Mouse (Mus musculus) liver, embryonic 11.5 days (tissue): ENCODE measurements around the gene Rims1. TPM values are rescaled to one million over a fixed set of nuclear protein-coding genes. Genes with fewer than 3 reads are reported as not detected.

Experiments used
- ATAC-seq: fragments of 200-750 bp; cut with Nextera tagmentation; replicated peaks from 2 replicates; pipeline ENCODE4 v1.8.0; 2017; ENCODE audit warnings: moderate number of reproducible peaks, mild to moderate bottlenecking, moderate TSS enrichment, moderate library complexity; ENCODE audit not compliant: low FRiP score
- DNase-seq: peaks from one replicate; pipeline ENCODE4 v3.0.0-alpha.2; 2017; ENCODE audit warnings: low spot score
- H3K27ac ChIP-seq: fragments of 300-500 bp; sonication (generic); 2 replicates; pipeline ENCODE4 v1.5.1; 2014; ENCODE audit warnings: mild to moderate bottlenecking, low read depth, low read length, control low read depth
- H3K27me3 ChIP-seq: fragments of 300-500 bp; sonication (generic); replicated peaks from 2 replicates; pipeline ENCODE4 v1.6.1; 2014; ENCODE audit warnings: low read length, mixed read lengths; ENCODE audit not compliant: control insufficient read depth, insufficient read depth
- H3K36me3 ChIP-seq: fragments of 300-500 bp; sonication (generic); 2 replicates; pipeline ENCODE4 v1.6.1; 2014; ENCODE audit warnings: mild to moderate bottlenecking, low read length, moderate library complexity, mixed read lengths; ENCODE audit not compliant: control insufficient read depth, insufficient read depth
- H3K4me1 ChIP-seq: fragments of 300-500 bp; sonication (generic); replicated peaks from 2 replicates; pipeline ENCODE4 v1.6.1; 2014; ENCODE audit warnings: low read length, mixed read lengths; ENCODE audit not compliant: control insufficient read depth, insufficient read depth
- H3K4me2 ChIP-seq: fragments of 300-500 bp; sonication (generic); 2 replicates; pipeline ENCODE4 v1.6.1; 2014; ENCODE audit warnings: mild to moderate bottlenecking, control low read depth, moderate library complexity
- H3K4me3 ChIP-seq: fragments of 300-500 bp; sonication (generic); 2 replicates; pipeline ENCODE4 v1.5.1; 2014; ENCODE audit warnings: low read depth, low read length, control low read depth
- H3K9ac ChIP-seq: fragments of 300-500 bp; sonication (generic); 2 replicates; pipeline ENCODE4 v1.6.1; 2014; ENCODE audit warnings: low read depth, low read length, control low read depth
- H3K9me3 ChIP-seq: fragments of 300-500 bp; sonication (generic); 2 replicates; pipeline ENCODE4 v1.6.1; 2016; ENCODE audit warnings: low read length, inconsistent platforms, mixed read lengths; ENCODE audit not compliant: control insufficient read depth
- WGBS: fragments of 180-500 bp; shearing (Covaris S2); extraction: QIAGEN DNeasy Blood & Tissue Kit; methylation state at CpG from one replicate; pipeline ENCODE4 v1.1.7; 2014; 5-methylcytosine and 5-hydroxymethylcytosine counted together
- polyA plus RNA-seq: library from polyadenylated mRNA; unstranded; fragments of >200 nt; fragmentation: Nextera tagmentation; extraction: Ambion mirVana; gene quantifications from 2 replicates; pipeline ENCODE4 v1.2.1, GENCODE M21; 2014

Rims1 gene
- polyA plus RNA-seq, 1 experiment from 2014 or later = 1.1 TPM

GRCm38 (mm10) chr1:22338914-22339313, 466.9 kb downstream of the Rims1 start:
- DNase-seq (no peak), ATAC-seq (no peak)
- no peaks in the 10 kb centered on the region for H3K9me3 ChIP-seq
- 84% methylated on average over 9 of the region's 9 CpGs for WGBS
- no peak overlapping the region for H3K9ac ChIP-seq
- H3K4me2 ChIP-seq = no peak overlapping the region
- H3K27me3 ChIP-seq = no peaks in the 10 kb centered on the region
- no peaks in the 10 kb centered on the region for H3K36me3 ChIP-seq
- no peak overlapping the region for H3K4me3 ChIP-seq
- H3K27ac ChIP-seq = no peak overlapping the region
- no peaks in the 10 kb centered on the region for H3K4me1 ChIP-seq

GRCm38 (mm10) chr1:22320941-22321676, 484.7 kb downstream of the Rims1 start:
- no peaks in the 10 kb centered on the region for H3K4me1 ChIP-seq
- ATAC-seq (no peak), DNase-seq (no peak)
- no peak overlapping the region for H3K4me3 ChIP-seq
- H3K27ac ChIP-seq = no peak overlapping the region
- no peaks in the 10 kb centered on the region for H3K9me3 ChIP-seq
- H3K36me3 ChIP-seq = no peaks in the 10 kb centered on the region
- no peak overlapping the region for H3K4me2 ChIP-seq
- H3K27me3 ChIP-seq = no peaks in the 10 kb centered on the region
- no peak overlapping the region for H3K9ac ChIP-seq
- 76% methylated on average over 6 of the region's 6 CpGs for WGBS

- no peak for DNase-seq
- no peak overlapping the region; the same call in 1 of the 2 replicates for H3K4me2 ChIP-seq
These were observed 490.3 kb downstream of the Rims1 start for GRCm38 (mm10) chr1:22315537-22315936.

GRCm38 (mm10) chr1:22311471-22311870, 494.3 kb downstream of the Rims1 start:
- Histone ChIP-seq H3K27me3 (no peaks in the 10 kb centered on the region), H3K4me2 (no peak overlapping the region), H3K36me3 (no peaks in the 10 kb centered on the region), H3K9me3 (no peaks in the 10 kb centered on the region), H3K4me1 (no peaks in the 10 kb centered on the region), H3K9ac (no peak overlapping the region), H3K4me3 (no peak overlapping the region), H3K27ac (no peak overlapping the region)
- WGBS = 80% methylated on average over 7 of the region's 7 CpGs
- ATAC-seq (no peak), DNase-seq (no peak)

More at GRCm38 (mm10) chr1:22315537-22315936, 490.3 kb downstream of the Rims1 start:
- H3K4me3 ChIP-seq = no peak overlapping the region
- H3K9ac ChIP-seq = no peak overlapping the region
- no peaks in the 10 kb centered on the region for H3K27me3 ChIP-seq
- WGBS = 31% methylated on average over 2 of the region's 2 CpGs
- H3K9me3 ChIP-seq = no peaks in the 10 kb centered on the region
- no peaks in the 10 kb centered on the region for H3K36me3 ChIP-seq
- no peak for ATAC-seq
- H3K4me1 ChIP-seq = no peaks in the 10 kb centered on the region
- no peak overlapping the region for H3K27ac ChIP-seq

- DNase-seq = no peak
- no peaks in the 10 kb centered on the region for H3K27me3 ChIP-seq
These were observed 499.3 kb downstream of the Rims1 start for GRCm38 (mm10) chr1:22306519-22306918.

GRCm38 (mm10) chr1:22305932-22306331, 499.9 kb downstream of the Rims1 start:
- Histone ChIP-seq H3K36me3 (no peaks in the 10 kb centered on the region), H3K9ac (no peak overlapping the region), H3K4me2 (no peak overlapping the region), H3K27ac (no peak overlapping the region), H3K4me1 (no peaks in the 10 kb centered on the region), H3K4me3 (no peak overlapping the region), H3K27me3 (no peaks in the 10 kb centered on the region), H3K9me3 (no peaks in the 10 kb centered on the region)
- DNase-seq = no peak
- ATAC-seq = no peak
- 87% methylated on average over 1 of the region's 1 CpGs for WGBS

More at GRCm38 (mm10) chr1:22306519-22306918, 499.3 kb downstream of the Rims1 start:
- 85% methylated on average over 5 of the region's 5 CpGs for WGBS
- Histone ChIP-seq H3K9ac (no peak overlapping the region), H3K9me3 (no peaks in the 10 kb centered on the region), H3K4me3 (no peak overlapping the region), H3K36me3 (no peaks in the 10 kb centered on the region), H3K4me2 (no peak overlapping the region), H3K27ac (no peak overlapping the region), H3K4me1 (no peaks in the 10 kb centered on the region)
- no peak for ATAC-seq

GRCm38 (mm10) chr1:22293953-22294352, 511.8 kb downstream of the Rims1 start:
- Histone ChIP-seq H3K9me3 (no peaks in the 10 kb centered on the region), H3K36me3 (no peaks in the 10 kb centered on the region), H3K4me2 (no peak overlapping the region), H3K9ac (no peak overlapping the region), H3K27me3 (no peaks in the 10 kb centered on the region), H3K27ac (no peak overlapping the region), H3K4me1 (no peaks in the 10 kb centered on the region), H3K4me3 (no peak overlapping the region)
- no peak for ATAC-seq
- 16% methylated on average over 3 of the region's 3 CpGs for WGBS
- no peak for DNase-seq

GRCm38 (mm10) chr1:22293310-22293709, 512.5 kb downstream of the Rims1 start:
- WGBS = 70% methylated on average over 2 of the region's 2 CpGs
- Histone ChIP-seq H3K9me3 (no peaks in the 10 kb centered on the region), H3K27ac (no peak overlapping the region), H3K27me3 (no peaks in the 10 kb centered on the region), H3K36me3 (no peaks in the 10 kb centered on the region), H3K4me3 (no peak overlapping the region), H3K4me2 (no peak overlapping the region), H3K4me1 (no peaks in the 10 kb centered on the region), H3K9ac (no peak overlapping the region)
- DNase-seq = no peak
- no peak for ATAC-seq

- Histone ChIP-seq H3K4me1 (no peaks in the 10 kb centered on the region), H3K27me3 (no peaks in the 10 kb centered on the region), H3K4me2 (no peak overlapping the region), H3K4me3 (no peak overlapping the region), H3K36me3 (no peaks in the 10 kb centered on the region), H3K27ac (no peak overlapping the region), H3K9me3 (no peaks in the 10 kb centered on the region), H3K9ac (no peak overlapping the region)
- ATAC-seq (no peak), DNase-seq (no peak)
- 75% methylated on average over 2 of the region's 2 CpGs for WGBS
These were observed 519.0 kb downstream of the Rims1 start for GRCm38 (mm10) chr1:22286807-22287206.
